Mouse (Mus musculus): Measurements from ENCODE around the gene Sdk2. TPM values are rescaled to one million over a fixed set of nuclear protein-coding genes. Genes with fewer than 3 reads are reported as not detected.

Sdk2 gene
- total RNA-seq, 4 experiments from 2014 or later, result 0.19 to 0.58 (median 0.48) TPM

- no peak for DNase-seq (ENCODE audit: low spot score in 2 of 2)
Measured at GRCm38 (mm10) chr11:113767285-113767684, 299.6 kb downstream of the Sdk2 start.

- DNase-seq (ENCODE audit: low spot score in 2 of 2), result no peak
Measured at GRCm38 (mm10) chr11:113766284-113766985, 300.4 kb downstream of the Sdk2 start.

GRCm38 (mm10) chr11:113764132-113764849 is 302.6 kb downstream of the Sdk2 start:
- DNase-seq (ENCODE audit: low spot score in 2 of 2), result no peak

GRCm38 (mm10) chr11:113763449-113763848 is 303.4 kb downstream of the Sdk2 start:
- DNase-seq (ENCODE audit: low spot score in 2 of 2), result no peak

- no peak for DNase-seq (ENCODE audit: low spot score in 2 of 2)
Measured at GRCm38 (mm10) chr11:113762136-113762797, 304.6 kb downstream of the Sdk2 start.

GRCm38 (mm10) chr11:113761646-113762045 is 305.2 kb downstream of the Sdk2 start:
- no peak for DNase-seq (ENCODE audit: low spot score in 2 of 2)

- no peak for DNase-seq (ENCODE audit: low spot score in 2 of 2)
Measured at GRCm38 (mm10) chr11:113760476-113760875, 306.4 kb downstream of the Sdk2 start.

- DNase-seq (ENCODE audit: low spot score in 2 of 2), result no peak
Measured at GRCm38 (mm10) chr11:113758851-113759250, 308.0 kb downstream of the Sdk2 start.

GRCm38 (mm10) chr11:113756578-113756977 is 310.3 kb downstream of the Sdk2 start:
- no peak for DNase-seq (ENCODE audit: low spot score in 2 of 2)

- DNase-seq (ENCODE audit: low spot score in 2 of 2), result no peak
Measured at GRCm38 (mm10) chr11:113755878-113756277, 311.0 kb downstream of the Sdk2 start.

GRCm38 (mm10) chr11:113754845-113755244 is 312.0 kb downstream of the Sdk2 start:
- DNase-seq (ENCODE audit: low spot score in 2 of 2), result no peak

GRCm38 (mm10) chr11:113752685-113753430 is 314.0 kb downstream of the Sdk2 start:
- DNase-seq (ENCODE audit: low spot score in 2 of 2), result no peak

GRCm38 (mm10) chr11:113752158-113752661 is 314.6 kb downstream of the Sdk2 start:
- no peak for DNase-seq (ENCODE audit: low spot score in 2 of 2)

- DNase-seq (ENCODE audit: low spot score in 2 of 2), result peak; percentile 31 to 62
Measured at GRCm38 (mm10) chr11:113751484-113752084, 315.3 kb downstream of the Sdk2 start, which contains the start of gene Cdc42ep4. Gene Cdc42ep4 (minus strand): TSS chr11:113751881.

- peak; percentile 43 to 46 for DNase-seq (ENCODE audit: low spot score in 2 of 2)
Measured at GRCm38 (mm10) chr11:113750571-113751483, 316.0 kb downstream of the Sdk2 start.

GRCm38 (mm10) chr11:113749749-113750351 is 317.0 kb downstream of the Sdk2 start:
- no peak for DNase-seq (ENCODE audit: low spot score in 2 of 2)

GRCm38 (mm10) chr11:113748797-113749521 is 317.9 kb downstream of the Sdk2 start:
- no peak for DNase-seq (ENCODE audit: low spot score in 2 of 2)

GRCm38 (mm10) chr11:113747725-113748380 is 319.0 kb downstream of the Sdk2 start:
- DNase-seq (ENCODE audit: low spot score in 2 of 2), result no peak
